Mouse (Mus musculus): Measurements from ENCODE around the gene Adam23.

DNA sequence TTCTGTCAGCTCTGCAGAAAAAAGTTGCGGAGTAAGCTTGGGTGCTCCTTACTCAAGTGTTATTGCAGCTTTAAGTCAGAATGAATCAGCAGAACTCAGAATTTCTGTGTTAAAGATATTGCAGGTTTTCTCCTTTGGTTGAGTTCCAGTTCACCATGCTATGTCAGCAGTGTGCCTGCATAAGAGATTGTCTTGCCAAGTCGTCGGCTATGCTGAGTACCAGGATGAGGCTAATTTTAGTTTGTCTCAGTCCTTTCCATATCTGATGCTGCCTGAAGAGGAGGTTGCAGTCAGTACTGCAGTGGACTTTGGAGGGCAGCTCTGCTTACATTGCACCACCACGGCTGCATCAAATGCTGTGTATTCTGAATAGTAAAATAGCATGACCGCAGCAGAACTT lies 33.3 kb downstream of the Adam23 start:
- TF ChIP-seq CTCF (IDR thresholded peaks at IDR 0.05; ENCODE audit: insufficient read depth, low read length) (no peak), POLR2A (IDR thresholded peaks at IDR 0.05; ENCODE audit: borderline replicate concordance, extremely low read depth, low read depth, low read length) (no peak)
